Mouse (Mus musculus) retina, postnatal 7 days (tissue): Measurements from ENCODE around the gene Tle3.

Experiments
- DNase-seq: peaks from one replicate; pipeline ENCODE4 v3.0.0-alpha.2; 2012; ENCODE audit warnings: low read depth, low spot score

Tle3 gene

GRCm38 (mm10) chr9:61358933-61359332 is 13.2 kb upstream of the Tle3 start:
- no peak for DNase-seq

- no peak for DNase-seq
These were observed 12.4 kb upstream of the Tle3 start for GRCm38 (mm10) chr9:61359741-61360140.

GRCm38 (mm10) chr9:61360163-61360562 is 12.0 kb upstream of the Tle3 start:
- DNase-seq, result no peak

- no peak for DNase-seq
These were observed 11.2 kb upstream of the Tle3 start for GRCm38 (mm10) chr9:61360727-61361631.

- no peak for DNase-seq
These were observed 9.0 kb upstream of the Tle3 start for GRCm38 (mm10) chr9:61363194-61363593.

- DNase-seq, result no peak
These were observed 6.1 kb upstream of the Tle3 start for GRCm38 (mm10) chr9:61366108-61366507.

GRCm38 (mm10) chr9:61367156-61367555 is 5.0 kb upstream of the Tle3 start:
- DNase-seq, result no peak

- DNase-seq, result no peak
These were observed 4.2 kb upstream of the Tle3 start for GRCm38 (mm10) chr9:61367857-61368566.

GRCm38 (mm10) chr9:61368567-61369240 is 3.5 kb upstream of the Tle3 start:
- DNase-seq, result no peak

- DNase-seq, result no peak
These were observed 2.6 kb upstream of the Tle3 start for GRCm38 (mm10) chr9:61369316-61370273.

GRCm38 (mm10) chr9:61370454-61370888 is 1.7 kb upstream of the Tle3 start:
- peak; percentile 100 for DNase-seq

GRCm38 (mm10) chr9:61370889-61371754 is 1.0 kb upstream of the Tle3 start:
- no peak for DNase-seq

- no peak for DNase-seq
These were observed 377 bp downstream of the Tle3 start for GRCm38 (mm10) chr9:61372510-61372975.

- no peak for DNase-seq
These were observed 939 bp downstream of the Tle3 start for GRCm38 (mm10) chr9:61372976-61373633.

- no peak for DNase-seq
These were observed 1.4 kb downstream of the Tle3 start for GRCm38 (mm10) chr9:61373634-61373941.

- DNase-seq, result no peak
These were observed 2.1 kb downstream of the Tle3 start for GRCm38 (mm10) chr9:61373942-61374900.

- no peak for DNase-seq
These were observed 2.8 kb downstream of the Tle3 start for GRCm38 (mm10) chr9:61375002-61375401.

GRCm38 (mm10) chr9:61375802-61376561 is 3.8 kb downstream of the Tle3 start:
- DNase-seq, result no peak
